Mouse (Mus musculus) liver, postnatal 0 days (tissue): ENCODE results near the gene Senp3. TPM values are rescaled to one million over a fixed set of nuclear protein-coding genes. Genes with fewer than 3 reads are reported as not detected.

Experiments used
- ATAC-seq: fragments of 200-750 bp; cut with Nextera tagmentation; 2 replicates; pipeline ENCODE4 v1.8.0; 2017; ENCODE audit warnings: mild to moderate bottlenecking, moderate library complexity
- DNase-seq: peaks from one replicate; pipeline ENCODE4 v3.0.0-alpha.2; 2016
- H3K27ac ChIP-seq: fragments of 300-500 bp; sonication (generic); 2 replicates; pipeline ENCODE4 v1.5.1; 2014; ENCODE audit warnings: antibody characterized with exemption, moderate library complexity, mild to moderate bottlenecking, low read depth
- H3K27me3 ChIP-seq: fragments of 300-500 bp; sonication (generic); 2 replicates; pipeline ENCODE4 v1.6.1; 2014; ENCODE audit warnings: low read length, control low read depth, mixed read lengths; ENCODE audit not compliant: insufficient read depth
- H3K36me3 ChIP-seq: fragments of 300-500 bp; sonication (generic); replicated peaks from 2 replicates; pipeline ENCODE4 v1.6.1; 2014; ENCODE audit warnings: mild to moderate bottlenecking, control low read depth, low read length, moderate library complexity, mixed read lengths; ENCODE audit not compliant: insufficient read depth
- H3K4me1 ChIP-seq: fragments of 300-500 bp; sonication (generic); 2 replicates; pipeline ENCODE4 v1.6.1; 2014; ENCODE audit warnings: antibody characterized with exemption, mild to moderate bottlenecking, control low read depth; ENCODE audit not compliant: insufficient read depth
- H3K4me2 ChIP-seq: fragments of 300-500 bp; sonication (generic); 2 replicates; pipeline ENCODE4 v1.6.1; 2014; ENCODE audit warnings: low read depth, mild to moderate bottlenecking, low read length, moderate library complexity, mixed read lengths
- H3K4me3 ChIP-seq: fragments of 300-500 bp; sonication (generic); 2 replicates; pipeline ENCODE4 v1.5.1; 2014; ENCODE audit warnings: low read depth, low read length
- H3K9ac ChIP-seq: fragments of 300-500 bp; sonication (generic); replicated peaks from 2 replicates; pipeline ENCODE4 v1.6.1; 2014; ENCODE audit warnings: mild to moderate bottlenecking, moderate library complexity
- H3K9me3 ChIP-seq: fragments of 300-500 bp; sonication (generic); 2 replicates; pipeline ENCODE4 v1.6.1; 2016; ENCODE audit warnings: mild to moderate bottlenecking, control low read depth, low read length, mixed read lengths
- CTCF ChIP-seq: sonication (generic); IDR thresholded peaks from 2 replicates; pipeline ENCODE4 v1.5.1; 2016; ENCODE audit warnings: antibody characterized with exemption, low read depth
- EP300 ChIP-seq: IDR thresholded peaks from 2 replicates; pipeline ENCODE4 v1.6.1; 2016; ENCODE audit warnings: antibody characterized with exemption, low read depth, mild to moderate bottlenecking
- WGBS: fragments of 180-500 bp; shearing (Covaris S2); extraction: QIAGEN DNeasy Blood & Tissue Kit; methylation state at CpG from one replicate; pipeline ENCODE4 v1.1.7; 2014; ENCODE audit not compliant: insufficient replicate concordance; 5-methylcytosine and 5-hydroxymethylcytosine counted together
- polyA plus RNA-seq: library from polyadenylated mRNA; unstranded; fragments of >200 nt; fragmentation: Nextera tagmentation; extraction: Ambion mirVana; gene quantifications from 2 replicates; pipeline ENCODE4 v1.2.1, GENCODE M21; 2015

Gene Senp3
- polyA plus RNA-seq, 1 experiment from 2014 or later: 14.5 TPM

DNA sequence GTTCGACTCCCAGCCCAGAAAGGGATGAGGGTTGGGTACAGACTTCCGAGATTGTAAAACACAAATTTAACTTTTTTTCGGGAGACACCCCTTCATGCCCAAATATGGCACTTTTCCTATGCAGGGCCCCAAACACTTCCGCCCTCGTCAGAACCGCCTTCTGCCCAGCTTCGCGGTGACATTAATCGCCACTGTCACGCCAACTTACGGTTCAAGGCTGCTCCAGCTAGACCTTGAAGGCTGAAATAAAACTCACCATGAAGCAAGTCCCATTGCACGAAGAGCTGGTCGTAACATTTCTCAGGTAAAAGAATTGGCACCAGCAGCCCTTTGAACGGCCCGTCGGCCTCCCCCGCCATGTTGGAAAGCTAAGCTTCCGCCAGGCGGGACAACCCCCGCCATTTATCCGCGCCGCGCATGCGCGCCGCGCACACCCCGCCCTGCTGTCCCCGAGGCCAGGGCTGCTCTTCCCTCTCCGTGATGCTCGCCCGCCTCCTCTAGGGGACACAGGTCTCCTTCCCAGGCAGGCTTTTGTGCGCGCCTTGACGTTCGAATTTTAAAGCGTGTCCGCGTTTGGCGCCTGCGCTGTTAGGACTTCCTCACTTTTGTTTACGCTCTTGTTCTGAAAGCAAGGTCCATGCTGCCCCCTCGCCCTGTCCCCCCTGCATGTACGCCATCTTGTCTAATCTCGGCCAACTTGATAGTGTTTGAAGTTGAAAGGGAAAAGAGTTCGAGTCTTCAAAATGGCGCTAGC, 19.5 kb downstream of the Senp3 start, which contains the start of gene Mpdu1:
Gene Mpdu1, minus strand, starts transcription at position 430 of the 754 bp plus-strand sequence.
- H3K4me3 ChIP-seq: peak within 1 kb of the TSS; percentile 53
- peaks cover 34% of the 10 kb centered on the region for H3K36me3 ChIP-seq
- H3K4me1 ChIP-seq: peaks cover 25% of the 10 kb centered on the region
- peak within 1 kb of the TSS; percentile 97 for H3K27ac ChIP-seq
- H3K27me3 ChIP-seq: no peaks in the 10 kb centered on the region
- H3K4me2 ChIP-seq: peak within 1 kb of the TSS; percentile 66
- TF ChIP-seq EP300: peak; percentile 64; the same call in 1 of the 2 replicates
- TF ChIP-seq CTCF: peak; percentile 61
- H3K9me3 ChIP-seq: no peaks in the 10 kb centered on the region
- ATAC-seq: peak; percentile 95
- peak within 1 kb of the TSS; percentile 57 for H3K9ac ChIP-seq
- DNase-seq: peak; percentile 93
- WGBS: 1% methylated on average over 48 of the region's 48 CpGs

GRCm38 (mm10) chr11:69661221-69661881, 20.5 kb downstream of the Senp3 start:
- DNase-seq: no peak
- H3K9ac ChIP-seq: peak overlapping the region; percentile 57
- H3K9me3 ChIP-seq: no peaks in the 10 kb centered on the region
- H3K36me3 ChIP-seq: peaks cover 39% of the 10 kb centered on the region
- peak overlapping the region; percentile 97 for H3K27ac ChIP-seq
- H3K4me2 ChIP-seq: peak overlapping the region; percentile 66
- 49% methylated on average over 3 of the region's 3 CpGs for WGBS
- TF ChIP-seq CTCF: no peak
- no peak for TF ChIP-seq EP300
- no peaks in the 10 kb centered on the region for H3K27me3 ChIP-seq
- no peak for ATAC-seq
- H3K4me1 ChIP-seq: peaks cover 27% of the 10 kb centered on the region
- peak overlapping the region; percentile 53 for H3K4me3 ChIP-seq

DNA sequence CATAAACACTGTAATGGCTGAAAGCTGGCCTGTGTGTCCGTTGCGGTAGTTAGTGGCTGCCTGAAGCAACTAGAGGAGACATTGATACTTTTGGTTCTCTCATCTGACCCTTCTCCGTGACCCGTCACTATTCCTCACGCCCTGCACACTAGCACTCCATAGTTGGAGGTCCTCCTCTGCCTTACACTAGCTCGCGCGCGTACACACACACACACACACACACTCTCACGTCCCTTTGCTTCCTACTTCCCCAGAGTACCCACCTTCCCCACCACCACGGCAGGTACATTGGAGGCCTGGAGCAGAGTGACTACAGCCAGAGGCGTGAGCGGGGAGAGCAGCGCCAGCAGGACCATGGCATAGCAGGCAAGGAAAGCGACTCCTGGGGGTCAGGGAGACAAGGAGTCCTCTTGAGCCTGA, 24.4 kb downstream of the Senp3 start:
- Histone ChIP-seq H3K27me3 (no peaks in the 10 kb centered on the region), H3K4me2 (no peak overlapping the region), H3K27ac (no peak overlapping the region), H3K9ac (no peak overlapping the region), H3K4me3 (no peak overlapping the region), H3K36me3 (peaks cover 36% of the 10 kb centered on the region), H3K9me3 (no peaks in the 10 kb centered on the region), H3K4me1 (peaks cover 14% of the 10 kb centered on the region)
- ATAC-seq (no peak), DNase-seq (no peak)
- no peak for TF ChIP-seq EP300
- no peak for TF ChIP-seq CTCF
- WGBS: 87% methylated on average over 15 of the region's 15 CpGs

GRCm38 (mm10) chr11:69656617-69657461, 25.0 kb downstream of the Senp3 start:
- H3K36me3 ChIP-seq: peaks cover 43% of the 10 kb centered on the region
- H3K27ac ChIP-seq: no peak overlapping the region
- ATAC-seq (no peak), DNase-seq (peak; percentile 61)
- H3K4me3 ChIP-seq: no peak overlapping the region
- H3K27me3 ChIP-seq: no peaks in the 10 kb centered on the region
- peaks cover 14% of the 10 kb centered on the region for H3K4me1 ChIP-seq
- no peaks in the 10 kb centered on the region for H3K9me3 ChIP-seq
- H3K9ac ChIP-seq: no peak overlapping the region
- H3K4me2 ChIP-seq: no peak overlapping the region
- 68% methylated on average over 10 of the region's 10 CpGs for WGBS
- peak; percentile 92 for TF ChIP-seq CTCF
- TF ChIP-seq EP300: no peak

DNA sequence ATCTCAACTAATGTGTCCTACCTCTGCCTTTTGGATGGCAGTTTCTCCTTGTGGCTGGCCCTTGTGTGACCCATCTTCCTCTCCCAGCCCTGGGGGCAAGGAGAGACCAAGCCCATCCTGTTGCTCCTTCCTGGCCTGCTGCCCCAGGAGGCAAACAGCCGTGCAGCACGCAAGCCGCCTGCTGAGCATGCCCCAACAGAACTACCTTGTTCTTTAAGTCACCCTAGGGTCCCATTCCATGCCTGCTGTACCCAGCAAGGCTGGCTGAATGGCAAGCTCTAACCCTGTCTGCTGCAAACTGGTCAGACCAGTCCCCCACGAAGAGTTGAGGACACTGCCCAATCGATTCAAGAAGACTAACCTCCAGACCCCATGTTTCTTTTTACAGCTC, 25.8 kb downstream of the Senp3 start:
- Histone ChIP-seq H3K9me3 (no peaks in the 10 kb centered on the region), H3K9ac (no peak overlapping the region), H3K4me2 (no peak overlapping the region), H3K4me3 (no peak overlapping the region), H3K27ac (no peak overlapping the region), H3K27me3 (no peaks in the 10 kb centered on the region), H3K36me3 (peaks cover 50% of the 10 kb centered on the region), H3K4me1 (peaks cover 8% of the 10 kb centered on the region)
- 79% methylated on average over 5 of the region's 5 CpGs for WGBS
- no peak for TF ChIP-seq EP300
- TF ChIP-seq CTCF: no peak
- ATAC-seq (no peak), DNase-seq (no peak)
